In genomic region chr10:21369586-21369985, GRCm38 (mm10) we compare ENCODE assay signal across 13 mouse cellular contexts.
"Had no signal": no experiment of that assay in that cellular context is flagged by ENCODE, and none has a peak within 500 bp of the region (broad histone marks: within the 10 kb centered on the region; RNA-seq: fewer than 3 reads in every experiment).

No protein-coding gene starts in this region.

- DNase-seq: lung, adult 18-20 months; lung, embryonic 14.5 days; lung, postnatal 10 days; lung, postnatal 4 days; midbrain, embryonic 14.5 days; retina, postnatal 1 day; right cerebral cortex, adult 18-20 months; right cerebral cortex, postnatal 25 days; right cerebral cortex, postnatal 4 days; spleen, adult 18-20 months; thymus, adult 18-20 months; thymus, postnatal 14 days; thymus, postnatal 36 days had no signal
